Mouse (Mus musculus) olfactory bulb, adult 2 months (tissue): ENCODE data around the gene Tnip1.

Source experiments
- CTCF ChIP-seq: fragments of 200-500 bp; IDR thresholded peaks from 2 replicates; pipeline ENCODE4 v1.5.1; 2012; ENCODE audit warnings: low read depth, mild to moderate bottlenecking, low read length, moderate library complexity; ENCODE audit not compliant: insufficient read depth
- POLR2A ChIP-seq: fragments of 200-500 bp; IDR thresholded peaks from 2 replicates; pipeline ENCODE4 v1.6.1; 2012; ENCODE audit warnings: mild to moderate bottlenecking, low read depth, low read length, moderate library complexity; ENCODE audit not compliant: insufficient read depth

DNA sequence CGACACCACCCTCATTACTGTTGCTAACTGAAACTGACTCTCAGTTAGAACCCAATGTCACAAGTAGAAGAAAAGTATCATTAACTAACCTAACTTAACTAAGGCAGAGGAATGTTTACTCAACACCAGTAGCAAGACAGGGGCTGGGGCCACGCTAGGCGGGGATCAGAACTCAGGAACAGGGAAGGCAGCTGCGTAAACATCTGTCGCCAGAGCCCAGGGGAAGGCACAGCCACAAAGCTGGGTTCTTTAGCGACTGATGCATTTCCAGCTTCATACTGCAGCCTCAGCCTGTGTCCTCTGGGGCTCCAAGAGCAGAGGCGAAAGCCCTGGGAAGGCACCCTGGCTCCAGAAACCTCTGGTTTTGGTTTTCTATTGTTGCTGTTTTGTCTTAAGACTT, 70.6 kb downstream of the Tnip1 start:
- no peak for TF ChIP-seq CTCF
- TF ChIP-seq POLR2A, result no peak
